Mouse (Mus musculus) megakaryocyte, embryonic 14.5 days (primary cell): ENCODE results near the gene 4930544G11Rik.

Experiments used
- FLI1 ChIP-seq: IDR thresholded peaks from 2 replicates; pipeline ENCODE4 v1.6.1; 2012; ENCODE audit warnings: low read length, inconsistent platforms, mixed read lengths
- GATA1 ChIP-seq: IDR thresholded peaks from 3 replicates; pipeline ENCODE4 v1.6.1; 2012; ENCODE audit warnings: mixed read lengths, low read length, inconsistent platforms, borderline replicate concordance

- TF ChIP-seq GATA1 (no peak), FLI1 (no peak)
These were observed 16.7 kb upstream of the 4930544G11Rik start for GRCm38 (mm10) chr6:65935566-65936281.
